Comparison of ENCODE assay signal across 11 mouse cellular contexts in the genomic region with DNA sequence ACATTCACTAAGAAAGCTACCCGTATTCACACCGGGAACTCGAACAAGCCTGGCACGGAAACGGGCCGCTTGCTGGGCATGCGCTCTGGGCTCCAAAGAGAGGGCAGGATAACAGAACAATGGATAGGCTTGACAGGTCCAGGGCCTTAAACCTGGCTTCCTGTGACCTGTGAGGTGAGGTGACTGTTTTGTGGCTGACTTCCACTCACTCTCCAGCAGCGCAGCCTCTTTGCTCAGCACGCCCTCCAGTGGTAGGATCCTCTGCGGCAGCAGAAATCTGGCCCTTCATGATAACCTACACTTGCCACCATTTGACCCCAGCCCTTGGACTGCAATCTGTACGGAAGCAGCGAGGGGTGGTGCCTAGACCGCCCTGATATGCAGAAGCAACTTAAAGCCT. TPM values are rescaled to one million over a fixed set of nuclear protein-coding genes. Genes with fewer than 3 reads are reported as not detected.
DNase-seq lines count a peak whose midpoint lies in the region; ATAC-seq and TF ChIP-seq lines count a peak whose summit lies in the region.
"Had no signal": no experiment of that assay in that cellular context is flagged by ENCODE, and none has a peak within 500 bp of the region (broad histone marks: within the 10 kb centered on the region; RNA-seq: fewer than 3 reads in every experiment).

No protein-coding gene starts in this region.

- no peak for DNase-seq in heart, adult 11 months
- peak; percentile 25 for DNase-seq in embryo, embryonic 11 days
- DNase-seq in limb, embryonic 10.5 days (ENCODE audit: low spot score), result peak; percentile 37
- no peak for DNase-seq in adipocyte (ENCODE audit: low spot score)
- DNase-seq in c-Kit-positive CD71-positive TER-119-positive erythroid progenitor cells, embryonic 14.5 days (ENCODE audit: low spot score), result no peak
- no peak for DNase-seq in urinary bladder, postnatal 14 days (ENCODE audit: low spot score)
- DNase-seq: liver, embryonic 13.5 days had no signal

- H3K79me2 ChIP-seq in C2C12 (ENCODE audit: control insufficient read depth, insufficient read depth), result no peaks in the 10 kb centered on the region

- ATAC-seq in heart, embryonic 12.5 days (ENCODE audit: insufficient number of reproducible peaks, low FRiP score), result no peak

- no peak overlapping the region for H3K27ac ChIP-seq in heart, embryonic 12.5 days (ENCODE audit: poor library complexity, severe bottlenecking)
- no peak overlapping the region for H3K27ac ChIP-seq in limb, embryonic 10.5 days
- H3K27ac ChIP-seq: liver, embryonic 13.5 days; stomach, embryonic 15.5 days had no signal

- WGBS in heart, embryonic 12.5 days, result 21% methylated on average over 13 of the region's 13 CpGs
- 29% methylated on average over 13 of the region's 13 CpGs for WGBS in limb, embryonic 10.5 days

- peak overlapping the region; percentile 22; the same call in 1 of the 2 replicates for H3K4me2 ChIP-seq in heart, embryonic 12.5 days
- H3K4me2 ChIP-seq: liver, embryonic 13.5 days; stomach, embryonic 15.5 days had no signal

- H3K9me3 ChIP-seq in heart, embryonic 12.5 days (replicated peaks), result 0 out of 2 replicates have a peak, but pooled peaks cover 3% of the 10 kb centered on the region
- H3K9me3 ChIP-seq in limb, embryonic 10.5 days (replicated peaks), result no peaks in the 10 kb centered on the region
- H3K9me3 ChIP-seq: liver, embryonic 13.5 days; stomach, embryonic 15.5 days had no signal

- no peaks in the 10 kb centered on the region for H3K79me3 ChIP-seq in C2C12 (ENCODE audit: low read depth)

- peak; percentile 2 for TF ChIP-seq CTCF in C2C12 (IDR thresholded peaks at IDR 0.05; ENCODE audit: control insufficient read depth, insufficient read depth, insufficient read length)

- no peak overlapping the region for H3ac ChIP-seq in C2C12 (ENCODE audit: control insufficient read depth, insufficient read length, low read depth)

- peaks cover 57% of the 10 kb centered on the region for H3K27me3 ChIP-seq in heart, embryonic 12.5 days (replicated peaks)
- H3K27me3 ChIP-seq in C2C12 (ENCODE audit: control insufficient read depth, insufficient read depth, insufficient read length), result peaks cover 42% of the 10 kb centered on the region
- H3K27me3 ChIP-seq in limb, embryonic 10.5 days (ENCODE audit: low read depth, poor library complexity, severe bottlenecking), result peaks cover 34% of the 10 kb centered on the region; the same call in 1 of the 2 replicates

- no peak overlapping the region for H3K9ac ChIP-seq in heart, embryonic 12.5 days
- H3K9ac ChIP-seq: liver, embryonic 13.5 days; stomach, embryonic 15.5 days had no signal

- H3K4me1 ChIP-seq in heart, embryonic 12.5 days (replicated peaks), result no peaks in the 10 kb centered on the region
- H3K4me1 ChIP-seq in limb, embryonic 10.5 days, result peaks cover 3% of the 10 kb centered on the region; the same call in 1 of the 2 replicates
- H3K4me1 ChIP-seq: liver, embryonic 13.5 days; stomach, embryonic 15.5 days had no signal

- H3K4me3 ChIP-seq in heart, embryonic 12.5 days, result no peak overlapping the region
- no peak overlapping the region for H3K4me3 ChIP-seq in C2C12 (ENCODE audit: insufficient read depth, poor library complexity, severe bottlenecking)
- no peak overlapping the region for H3K4me3 ChIP-seq in limb, embryonic 10.5 days
- H3K4me3 ChIP-seq: liver, embryonic 13.5 days; stomach, embryonic 15.5 days had no signal

- no peaks in the 10 kb centered on the region for H3K36me3 ChIP-seq in heart, embryonic 12.5 days
- H3K36me3 ChIP-seq in C2C12 (ENCODE audit: control insufficient read depth, insufficient read depth), result no peaks in the 10 kb centered on the region
- no peaks in the 10 kb centered on the region for H3K36me3 ChIP-seq in limb, embryonic 10.5 days
- H3K36me3 ChIP-seq: liver, embryonic 13.5 days; stomach, embryonic 15.5 days had no signal

TF ChIP-seq in C2C12, 6 proteins besides CTCF, POLR2A, EP300 and RAD21:
- TF ChIP-seq CEBPB (IDR thresholded peaks at IDR 0.05; ENCODE audit: low read depth), result no peak

RNA-seq across cellular contexts. Expression of a gene that starts 19.7 kb away (rescaled TPM):
- polyA plus RNA-seq in heart, embryonic 12.5 days (2016; fragmentation: Nextera tagmentation; extraction: Ambion mirVana), result not detected in 2 replicates
- not detected for polyA plus RNA-seq in C2C12 (2012; fragmentation: generic; extraction: Trizol)
- not detected in 2 replicates for polyA plus RNA-seq in limb, embryonic 10.5 days (2016; fragmentation: Nextera tagmentation; extraction: Ambion mirVana)
- polyA plus RNA-seq: liver, embryonic 13.5 days had no signal

RNA-seq across cellular contexts. Expression of a gene that starts 22.8 kb away (rescaled TPM):
- polyA plus RNA-seq in heart, embryonic 12.5 days (2016; fragmentation: Nextera tagmentation; extraction: Ambion mirVana), result not detected in 2 replicates
- polyA plus RNA-seq in C2C12 (2012; fragmentation: generic; extraction: Trizol), result not detected
- polyA plus RNA-seq in limb, embryonic 10.5 days (2016; fragmentation: Nextera tagmentation; extraction: Ambion mirVana), result not detected in 2 replicates
- polyA plus RNA-seq: liver, embryonic 13.5 days had no signal

RNA-seq across cellular contexts. Expression of a gene that starts 30.5 kb away (rescaled TPM):
- 3.9 and 4.0 TPM in 2 replicates for polyA plus RNA-seq in heart, embryonic 12.5 days (2016; fragmentation: Nextera tagmentation; extraction: Ambion mirVana)
- not detected for polyA plus RNA-seq in C2C12 (2012; fragmentation: generic; extraction: Trizol)
- not detected in 2 replicates for polyA plus RNA-seq in limb, embryonic 10.5 days (2016; fragmentation: Nextera tagmentation; extraction: Ambion mirVana)
- polyA plus RNA-seq: frontal cortex, adult 2 months had no signal

RNA-seq across cellular contexts. Expression of a gene that starts 35.8 kb away (rescaled TPM):
- 0.06 and 0.14 TPM in 2 replicates for polyA plus RNA-seq in heart, embryonic 12.5 days (2016; fragmentation: Nextera tagmentation; extraction: Ambion mirVana)
- polyA plus RNA-seq in C2C12 (2012; fragmentation: generic; extraction: Trizol), result 0.07 TPM
- 0.08 and 0.11 TPM in 2 replicates for polyA plus RNA-seq in limb, embryonic 10.5 days (2016; fragmentation: Nextera tagmentation; extraction: Ambion mirVana)

Comparison
In these comparisons a context has a peak if more than half of its experiments do, and no peak if none do; other contexts are left out.
1. DNase-seq: peak in embryo, embryonic 11 days (single experiment) and limb, embryonic 10.5 days (single experiment); none in heart, adult 11 months (single experiment), adipocyte (single experiment), c-Kit-positive CD71-positive TER-119-positive erythroid progenitor cells, embryonic 14.5 days (single experiment) and urinary bladder, postnatal 14 days (single experiment).